Mouse (Mus musculus) neutrophil, adult 59 days (primary cell): ENCODE data around the gene Rbbp8nl. TPM values are rescaled to one million over a fixed set of nuclear protein-coding genes. Genes with fewer than 3 reads are reported as not detected.

Source experiments
- total RNA-seq, 2 experiments: library from RNA; stranded (reverse); gene quantifications; 1 replicate in 1 of 2; 2 replicates in 1 of 2; pipeline ENCODE4 v1.2.4; 2023

The Rbbp8nl gene
- not detected for total RNA-seq

DNA sequence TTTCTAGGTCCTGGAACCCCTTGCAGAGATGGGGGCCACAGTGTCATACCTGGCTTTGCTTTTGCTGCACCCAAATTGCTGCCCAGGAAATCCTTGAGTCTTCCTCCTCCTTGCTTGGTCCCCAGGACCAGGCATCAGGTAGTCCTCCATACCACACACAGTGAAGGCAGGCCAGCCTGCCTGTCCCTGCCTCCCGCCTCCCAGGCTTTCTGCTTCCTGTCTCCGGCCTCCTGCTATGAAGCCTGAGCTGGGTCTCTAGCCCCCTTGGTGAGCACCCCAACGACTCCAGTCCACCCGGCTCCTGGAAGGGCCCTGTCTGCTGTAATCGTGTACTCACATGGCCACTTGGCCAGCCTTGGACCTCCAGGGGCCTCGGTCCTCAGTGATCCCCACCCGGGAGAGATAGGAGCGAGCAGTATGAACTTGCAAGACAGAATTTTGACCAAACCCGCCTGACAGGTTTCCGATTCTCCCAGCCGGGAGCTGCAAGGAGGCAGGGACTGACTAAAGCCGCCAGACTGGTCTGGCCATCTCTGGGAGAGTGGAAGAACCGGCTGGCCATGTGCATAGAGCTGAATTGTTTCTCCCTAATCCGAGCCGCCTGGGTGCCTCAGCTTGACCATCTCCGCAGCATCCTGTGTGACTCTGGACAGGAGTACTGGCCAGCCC is at the start of gene Rbbp8nl:
TSS of gene Rbbp8nl (minus strand) at position 440 of the 669 bp plus-strand sequence.

DNA sequence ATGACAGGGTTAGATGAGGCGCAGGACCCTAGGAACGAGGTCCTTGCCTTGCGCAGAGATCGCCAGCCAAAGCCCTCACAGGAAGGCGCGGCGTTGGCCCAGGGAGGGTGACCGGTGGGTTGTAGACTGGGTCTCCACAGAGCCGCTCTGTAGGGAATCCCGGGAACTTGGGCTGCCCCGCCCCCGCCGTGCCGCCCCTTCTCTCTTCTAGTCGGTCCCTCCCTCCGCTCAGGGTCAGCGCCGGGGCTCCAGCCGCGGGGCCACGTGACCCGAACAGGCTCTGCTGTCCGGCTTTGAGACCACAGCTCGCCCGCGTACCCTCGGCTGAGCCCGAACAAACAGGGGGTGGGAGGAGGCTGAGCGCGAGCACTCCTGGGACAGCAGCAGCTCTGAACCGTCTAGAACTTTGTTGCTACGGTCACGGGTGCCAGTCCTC is 44.9 kb upstream of the Rbbp8nl start, which contains the start of gene Gata5:
TSS of gene Gata5 (minus strand) at position 149 of the 436 bp plus-strand sequence.

DNA sequence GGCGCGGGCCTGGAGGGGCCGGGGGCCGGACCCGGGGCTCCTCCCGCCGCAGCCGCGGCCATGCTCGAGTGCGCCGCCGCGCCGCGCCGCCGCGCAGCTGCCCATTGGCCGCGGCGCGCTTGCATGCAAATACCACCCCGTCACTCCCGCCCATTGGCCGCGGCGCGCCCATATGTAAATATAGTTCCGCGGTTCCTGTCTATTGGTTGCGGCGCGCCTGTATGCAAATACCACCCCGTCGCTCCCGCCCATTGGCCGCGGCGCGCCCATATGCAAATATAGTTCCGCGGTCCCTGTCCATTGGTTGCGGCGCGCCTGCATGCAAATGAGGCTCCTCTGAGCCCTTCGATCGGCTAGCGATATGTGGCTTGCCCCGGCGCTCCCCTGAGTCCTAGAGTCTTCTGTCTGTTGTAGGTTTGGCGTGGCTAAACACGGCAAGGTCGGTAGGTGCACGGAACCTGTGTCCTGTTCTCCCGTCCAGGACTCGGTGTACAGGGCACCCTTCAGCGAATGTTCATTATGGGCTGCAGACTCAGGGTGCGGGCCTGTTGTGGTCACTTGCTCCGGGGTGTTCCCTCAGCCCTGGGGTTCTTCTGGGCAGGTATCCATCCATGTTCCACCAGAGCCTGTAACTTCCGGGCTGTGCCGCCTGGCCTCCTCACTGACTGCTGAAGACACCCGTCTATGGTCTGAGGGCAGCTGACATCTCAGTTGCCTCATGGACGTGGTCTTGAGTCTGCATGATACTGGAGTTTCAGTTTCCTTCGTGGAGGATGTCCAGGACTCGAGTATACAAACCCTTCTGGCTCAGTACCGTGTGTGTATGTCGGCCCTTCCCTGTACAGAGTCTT is 16.1 kb downstream of the Rbbp8nl start, which contains the start of gene Cables2:
TSS of gene Cables2 (minus strand) at position 103 of the 851 bp plus-strand sequence.

DNA sequence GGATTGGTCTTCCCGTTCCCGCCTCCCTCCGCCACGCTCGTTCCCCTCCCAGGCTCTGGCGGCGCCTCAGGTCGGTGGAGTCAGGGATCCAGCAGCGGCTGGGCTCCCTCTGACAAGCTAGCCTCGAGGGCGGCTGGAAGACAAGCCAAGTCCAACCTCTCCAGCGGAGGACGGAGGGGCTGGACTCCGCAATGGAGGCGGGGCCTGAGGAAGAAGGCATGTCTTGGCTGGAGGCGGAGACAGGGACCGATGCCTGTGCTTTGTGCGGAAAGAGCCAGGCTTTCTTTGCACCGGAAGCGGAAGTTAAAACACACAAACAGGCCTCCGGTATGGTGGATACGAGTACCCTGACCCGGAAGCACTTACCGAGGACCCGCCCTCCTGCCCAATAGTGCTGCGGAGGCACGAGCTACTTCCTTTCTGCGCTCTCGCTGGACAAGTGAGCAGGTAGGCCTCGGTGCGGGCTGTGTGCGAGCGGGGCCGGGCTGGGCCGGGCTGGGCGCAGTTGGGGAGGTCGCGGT is 32.6 kb downstream of the Rbbp8nl start, which contains the start of gene Rps21:
TSS of gene Rps21 (plus strand) at position 377 of the 521 bp plus-strand sequence.

Other genes starting within 250 kb of the Rbbp8nl start
- 100 to 1,000 TPM; 143 to 165 TPM for gene Psma7, start 247.4 kb downstream of the Rbbp8nl start, total RNA-seq
- 1 to 10 TPM; 3.9 to 4.2 TPM for gene Ss18l1, start 247.4 kb downstream of the Rbbp8nl start, total RNA-seq
- 1 to 10 TPM; 6.6 to 8.4 TPM for gene Mtg2, start 219.3 kb downstream of the Rbbp8nl start, total RNA-seq
- not detected for gene Hrh3, start 185.4 kb downstream of the Rbbp8nl start, total RNA-seq
- 10 to 100 TPM; 72.1 to 78.5 TPM for gene Osbpl2, start 170.6 kb downstream of the Rbbp8nl start, total RNA-seq
- 10 to 100 TPM; 71.8 to 74.1 TPM for gene Adrm1, start 118.4 kb downstream of the Rbbp8nl start, total RNA-seq
- under 1 TPM; 0.71 TPM for gene Lama5, start 64.0 kb downstream of the Rbbp8nl start, total RNA-seq
- 100 to 1,000 TPM; 517 to 537 TPM for gene Rps21, start 32.5 kb downstream of the Rbbp8nl start, total RNA-seq
- 10 to 100 TPM; 25.6 to 27.2 TPM for gene Cables2, start 16.4 kb downstream of the Rbbp8nl start, total RNA-seq
- not detected for gene Gata5, start 44.8 kb upstream of the Rbbp8nl start, total RNA-seq
- 10 to 100 TPM; 18.6 to 20.5 TPM for gene Slco4a1, start 166.4 kb upstream of the Rbbp8nl start, total RNA-seq
- gene Ntsr1, start 210.1 kb upstream of the Rbbp8nl start, total RNA-seq, result not detected